ENCODE assay signal across 17 mouse cellular contexts in genomic region chr3:86196471-86196870, GRCm38 (mm10). TPM values are rescaled to one million over a fixed set of nuclear protein-coding genes. Genes with fewer than 3 reads are reported as not detected.
DNase-seq lines count a peak whose midpoint lies in the region; ATAC-seq and TF ChIP-seq lines count a peak whose summit lies in the region.
"Had no signal": no experiment of that assay in that cellular context is flagged by ENCODE, and none has a peak within 500 bp of the region (broad histone marks: within the 10 kb centered on the region; RNA-seq: fewer than 3 reads in every experiment).

No protein-coding gene starts in this region.

- H3K4me3 ChIP-seq in intestine, embryonic 14.5 days (ENCODE audit: low read depth, low read length) = no peak overlapping the region
- H3K4me3 ChIP-seq in intestine, postnatal 0 days (ENCODE audit: low read depth, low read length) = no peak overlapping the region
- H3K4me3 ChIP-seq: gastrocnemius, adult 2 months; lung, embryonic 15.5 days had no signal

- H3K9me3 ChIP-seq in intestine, embryonic 14.5 days (ENCODE audit: control insufficient read depth, low read length) = no peaks in the 10 kb centered on the region
- no peaks in the 10 kb centered on the region for H3K9me3 ChIP-seq in intestine, postnatal 0 days (ENCODE audit: control insufficient read depth)
- H3K9me3 ChIP-seq: lung, embryonic 15.5 days had no signal

- ATAC-seq in intestine, embryonic 14.5 days (replicated peaks; ENCODE audit: low FRiP score, low TSS enrichment, low read depth) = no peak
- ATAC-seq in intestine, postnatal 0 days = no peak
- peak; percentile 68; the same call in 1 of the 2 replicates for ATAC-seq in megakaryocyte, adult 5-6 weeks (ENCODE audit: poor library complexity, severe bottlenecking)
- no peak for ATAC-seq in megakaryocyte-erythroid progenitor cell, adult 5-6 weeks (replicated peaks; ENCODE audit: low FRiP score, low TSS enrichment, poor library complexity, severe bottlenecking)
- ATAC-seq: midbrain, embryonic 16.5 days; Patski had no signal

- no peak overlapping the region for H3K27ac ChIP-seq in intestine, embryonic 14.5 days (ENCODE audit: low read depth)
- no peak overlapping the region for H3K27ac ChIP-seq in intestine, postnatal 0 days (ENCODE audit: low read depth, low read length)
- H3K27ac ChIP-seq: gastrocnemius, adult 2 months; liver, embryonic 14.5 days; lung, embryonic 15.5 days had no signal

- no peaks in the 10 kb centered on the region for H3K36me3 ChIP-seq in intestine, embryonic 14.5 days (ENCODE audit: control insufficient read depth, insufficient read depth, low read length)
- H3K36me3 ChIP-seq in intestine, postnatal 0 days (ENCODE audit: control insufficient read depth, insufficient read depth) = no peaks in the 10 kb centered on the region
- H3K36me3 ChIP-seq: lung, embryonic 15.5 days had no signal

- no peak for DNase-seq in intestine, embryonic 14.5 days (ENCODE audit: low spot score)
- DNase-seq in T-cell, adult 2 months (ENCODE audit: low spot score) = peak; percentile 40
- DNase-seq in thymus, postnatal 14 days = peak; percentile 17
- DNase-seq in right cerebral cortex, postnatal 10 days (ENCODE audit: low spot score in 2 of 2) = no peak
- no peak for DNase-seq in layer of hippocampus, adult 9-11 months
- DNase-seq: cerebellum, postnatal 10 days; embryo, embryonic 11 days; gastrocnemius, adult 2 months; kidney, adult 9 months; retina, postnatal 1 day had no signal

- 56% methylated on average over 3 of the region's 3 CpGs for WGBS in intestine, embryonic 14.5 days
- 64% methylated on average over 3 of the region's 3 CpGs for WGBS in intestine, postnatal 0 days

- TF ChIP-seq CTCF in intestine, postnatal 0 days (IDR thresholded peaks at IDR 0.05; ENCODE audit: low read depth) = no peak

- no peak overlapping the region for H3K4me2 ChIP-seq in intestine, embryonic 14.5 days (ENCODE audit: low read length)
- H3K4me2 ChIP-seq in intestine, postnatal 0 days (replicated peaks; ENCODE audit: low read depth) = no peak overlapping the region
- H3K4me2 ChIP-seq: lung, embryonic 15.5 days had no signal

- H3K4me1 ChIP-seq in intestine, embryonic 14.5 days (replicated peaks; ENCODE audit: control insufficient read depth, insufficient read depth, low read length) = peaks cover 3% of the 10 kb centered on the region; the same call in 1 of the 2 replicates
- H3K4me1 ChIP-seq in intestine, postnatal 0 days (replicated peaks; ENCODE audit: control insufficient read depth, insufficient read depth, low read length) = no peaks in the 10 kb centered on the region
- H3K4me1 ChIP-seq: lung, embryonic 15.5 days had no signal

- H3K9ac ChIP-seq in intestine, embryonic 14.5 days (ENCODE audit: low read length) = peak overlapping the region; percentile 3; the same call in 1 of the 2 replicates
- H3K9ac ChIP-seq in intestine, postnatal 0 days (ENCODE audit: low read depth, low read length) = no peak overlapping the region
- H3K9ac ChIP-seq: liver, embryonic 14.5 days; lung, embryonic 15.5 days had no signal

- H3K27me3 ChIP-seq in intestine, embryonic 14.5 days (replicated peaks; ENCODE audit: control insufficient read depth, insufficient read depth, low read length) = no peaks in the 10 kb centered on the region
- H3K27me3 ChIP-seq in intestine, postnatal 0 days (replicated peaks; ENCODE audit: control insufficient read depth, insufficient read depth, low read length) = no peaks in the 10 kb centered on the region
- H3K27me3 ChIP-seq: lung, embryonic 15.5 days had no signal

RNA-seq across cellular contexts. Expression of gene Lrba, which starts 28.0 kb away (rescaled TPM):
- 13.8 and 14.1 TPM in 2 replicates for polyA plus RNA-seq in intestine, embryonic 14.5 days (2014; fragmentation: Nextera tagmentation; extraction: Ambion mirVana)
- polyA plus RNA-seq in intestine, postnatal 0 days (2015; fragmentation: Nextera tagmentation; extraction: Ambion mirVana) = 8.8 and 10.3 TPM in 2 replicates
- total RNA-seq in megakaryocyte, adult 5-6 weeks (2015) = 7.5 and 9.3 TPM in 2 replicates
- 13.4 and 19.1 TPM in 2 replicates for total RNA-seq in megakaryocyte, adult 5-6 weeks (2017)
- total RNA-seq in megakaryocyte-erythroid progenitor cell, adult 5-6 weeks (2014; fragmentation: Nextera tagmentation) = 18.2 and 28.9 TPM in 2 replicates
- total RNA-seq in megakaryocyte-erythroid progenitor cell, adult 5-6 weeks (2017) = 28.8 and 29.1 TPM in 2 replicates

RNA-seq across cellular contexts. Expression of gene Rps3a1, which starts 54.0 kb away (rescaled TPM):
- 1,532 and 1,540 TPM in 2 replicates for polyA plus RNA-seq in intestine, embryonic 14.5 days (2014; fragmentation: Nextera tagmentation; extraction: Ambion mirVana)
- 788 and 816 TPM in 2 replicates for polyA plus RNA-seq in intestine, postnatal 0 days (2015; fragmentation: Nextera tagmentation; extraction: Ambion mirVana)
- 2,058 and 2,275 TPM in 2 replicates for total RNA-seq in megakaryocyte, adult 5-6 weeks (2015)
- 3,397 and 3,773 TPM in 2 replicates for total RNA-seq in megakaryocyte, adult 5-6 weeks (2017)
- total RNA-seq in megakaryocyte-erythroid progenitor cell, adult 5-6 weeks (2014; fragmentation: Nextera tagmentation) = 3,660 and 3,786 TPM in 2 replicates
- total RNA-seq in megakaryocyte-erythroid progenitor cell, adult 5-6 weeks (2017) = 6,025 and 7,409 TPM in 2 replicates

Comparison
In these comparisons a context has a peak if more than half of its experiments do, and no peak if none do; other contexts are left out.
1. DNase-seq: peak in T-cell, adult 2 months (single experiment) and thymus, postnatal 14 days (single experiment); none in intestine, embryonic 14.5 days (single experiment), right cerebral cortex, postnatal 10 days (0 of 2) and layer of hippocampus, adult 9-11 months (single experiment).